Mouse (Mus musculus): ENCODE results near the gene Armh4.

GRCm38 (mm10) chr14:49660444-49660843, 122.7 kb downstream of the Armh4 start:
- TF ChIP-seq CTCF (IDR thresholded peaks at IDR 0.05; ENCODE audit: insufficient read depth, low read depth, low read length) (no peak), POLR2A (IDR thresholded peaks at IDR 0.05; ENCODE audit: insufficient read depth, low read depth, low read length) (no peak)

Data from olfactory bulb, adult 2 months (tissue).